Mouse (Mus musculus): ENCODE measurements around the gene Tjap1. TPM values are rescaled to one million over a fixed set of nuclear protein-coding genes. Genes with fewer than 3 reads are reported as not detected.

Gene Tjap1
- polyA plus RNA-seq (2016; fragmentation: Nextera tagmentation; extraction: Ambion mirVana), result 48.0 and 50.2 TPM in 2 replicates

DNA sequence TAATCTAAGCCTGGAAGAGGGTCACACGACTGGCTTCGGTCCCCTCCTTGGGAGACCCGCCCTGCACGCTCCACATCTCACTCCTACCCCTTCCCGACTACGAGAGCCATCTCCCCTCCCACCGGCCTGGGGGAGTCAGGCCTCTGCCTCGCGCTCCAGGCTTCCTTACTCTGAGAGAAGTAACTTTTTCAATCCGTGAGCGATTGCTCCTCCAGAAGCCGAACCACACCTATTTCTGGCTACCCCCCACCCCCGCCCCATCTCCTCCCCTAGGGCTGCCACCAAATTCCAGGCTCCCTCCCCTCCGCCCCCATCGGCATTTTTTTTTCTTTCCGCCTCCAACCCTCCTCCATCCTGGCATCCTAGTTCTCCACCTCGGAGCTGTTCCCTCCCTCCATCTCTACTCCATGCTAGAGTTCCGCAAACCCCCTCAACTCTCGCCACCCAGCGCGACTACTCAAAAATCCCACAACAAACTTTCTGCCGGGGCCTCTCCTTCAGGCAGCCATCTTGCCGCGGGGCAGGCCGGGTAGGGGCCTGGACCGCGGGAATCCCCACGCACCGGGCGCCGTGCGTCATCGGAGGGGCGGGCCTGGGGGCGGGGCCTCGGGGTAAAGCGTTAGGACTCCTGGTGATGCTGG lies at the start of gene Tjap1:
Gene Tjap1, minus strand, starts transcription at position 544 of the 641 bp plus-strand sequence.
- Histone ChIP-seq H3K4me1 (peaks cover 18% of the 10 kb centered on the region), H3K9ac (peak within 1 kb of the TSS; percentile 76), H3K4me3 (peak within 1 kb of the TSS; percentile 72), H3K27ac (no peak within 1 kb of the TSS), H3K27me3 (replicated peaks) (no peaks in the 10 kb centered on the region), H3K9me3 (no peaks in the 10 kb centered on the region), H3K36me3 (peaks cover 18% of the 10 kb centered on the region; the same call in 1 of the 2 replicates), H3K4me2 (replicated peaks) (peak within 1 kb of the TSS; percentile 97)
- peak; percentile 97 for ATAC-seq (ENCODE audit: low FRiP score, low read depth)
- under 1% methylated on average over 37 of the region's 37 CpGs for WGBS

DNA sequence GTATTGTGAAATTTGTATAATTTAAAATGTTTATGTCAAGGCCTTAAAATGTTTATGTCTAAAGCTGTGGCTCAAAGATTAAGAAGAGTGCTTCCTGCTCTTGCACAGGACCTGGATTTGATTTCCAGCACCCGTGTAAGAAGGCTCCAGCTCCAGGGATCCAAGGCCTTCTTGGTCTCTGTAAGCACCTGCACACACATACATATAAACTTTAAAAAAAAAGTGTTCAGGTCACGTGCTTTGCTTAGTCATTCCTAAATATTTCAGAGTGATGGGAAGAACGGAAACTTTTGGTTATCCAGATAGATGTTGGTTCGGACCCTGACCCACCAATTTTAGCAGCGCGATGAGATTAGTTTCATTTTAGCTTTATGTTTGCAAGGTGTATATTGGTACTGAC lies 45.9 kb upstream of the Tjap1 start:
- Histone ChIP-seq H3K4me1 (peaks cover 3% of the 10 kb centered on the region), H3K27me3 (replicated peaks) (no peaks in the 10 kb centered on the region), H3K27ac (no peak overlapping the region), H3K36me3 (peaks cover under 1% of the 10 kb centered on the region), H3K9me3 (no peaks in the 10 kb centered on the region), H3K9ac (no peak overlapping the region), H3K4me2 (replicated peaks) (peak overlapping the region; percentile 82), H3K4me3 (no peak overlapping the region)
- no peak for ATAC-seq (ENCODE audit: low FRiP score, low read depth)
- 73% methylated on average over 6 of the region's 6 CpGs for WGBS

- Histone ChIP-seq H3K9me3 (no peaks in the 10 kb centered on the region), H3K36me3 (peaks cover 8% of the 10 kb centered on the region), H3K27me3 (replicated peaks) (no peaks in the 10 kb centered on the region), H3K4me3 (peak within 1 kb of the TSS; percentile 72), H3K27ac (peak within 1 kb of the TSS; percentile 74), H3K4me1 (peaks cover 3% of the 10 kb centered on the region), H3K9ac (peak within 1 kb of the TSS; percentile 86), H3K4me2 (replicated peaks) (peak within 1 kb of the TSS; percentile 82)
- under 1% methylated on average over 40 of the region's 40 CpGs for WGBS
- peak; percentile 97 for ATAC-seq (ENCODE audit: low FRiP score, low read depth)
Measured at GRCm38 (mm10) chr17:46327906-46328534, 45.2 kb upstream of the Tjap1 start, which contains the start of gene Abcc10. Gene Abcc10, minus strand, starts transcription at chr17:46328352.

- H3K4me1 ChIP-seq, result peaks cover 3% of the 10 kb centered on the region
- WGBS, result 5% methylated on average over 26 of the region's 27 CpGs
- H3K9ac ChIP-seq, result peak overlapping the region; percentile 86
- peak overlapping the region; percentile 72 for H3K4me3 ChIP-seq
- peak overlapping the region; percentile 82 for H3K4me2 ChIP-seq (replicated peaks)
- peak overlapping the region; percentile 74 for H3K27ac ChIP-seq
- peaks cover 13% of the 10 kb centered on the region for H3K36me3 ChIP-seq
- no peaks in the 10 kb centered on the region for H3K9me3 ChIP-seq
- ATAC-seq (ENCODE audit: low FRiP score, low read depth), result no peak
- H3K27me3 ChIP-seq (replicated peaks), result no peaks in the 10 kb centered on the region
Measured at GRCm38 (mm10) chr17:46327413-46327905, 44.6 kb upstream of the Tjap1 start.

- Histone ChIP-seq H3K4me2 (replicated peaks) (no peak overlapping the region), H3K36me3 (peaks cover 34% of the 10 kb centered on the region), H3K9me3 (no peaks in the 10 kb centered on the region), H3K4me1 (peaks cover 3% of the 10 kb centered on the region), H3K4me3 (no peak overlapping the region), H3K27me3 (replicated peaks) (no peaks in the 10 kb centered on the region), H3K27ac (no peak overlapping the region), H3K9ac (no peak overlapping the region)
- 87% methylated on average over 14 of the region's 14 CpGs for WGBS
- ATAC-seq (ENCODE audit: low FRiP score, low read depth), result no peak
Measured at GRCm38 (mm10) chr17:46322046-46322823, 39.4 kb upstream of the Tjap1 start.

GRCm38 (mm10) chr17:46320492-46320891 lies 37.7 kb upstream of the Tjap1 start:
- Histone ChIP-seq H3K4me2 (replicated peaks) (no peak overlapping the region), H3K36me3 (peaks cover 34% of the 10 kb centered on the region), H3K4me1 (no peaks in the 10 kb centered on the region), H3K9ac (no peak overlapping the region), H3K27ac (no peak overlapping the region), H3K27me3 (replicated peaks) (no peaks in the 10 kb centered on the region), H3K4me3 (no peak overlapping the region), H3K9me3 (no peaks in the 10 kb centered on the region)
- WGBS, result 80% methylated on average over 6 of the region's 6 CpGs
- no peak for ATAC-seq (ENCODE audit: low FRiP score, low read depth)

GRCm38 (mm10) chr17:46315813-46316212 lies 33.0 kb upstream of the Tjap1 start:
- Histone ChIP-seq H3K4me3 (no peak overlapping the region), H3K9me3 (no peaks in the 10 kb centered on the region), H3K9ac (no peak overlapping the region), H3K27me3 (replicated peaks) (no peaks in the 10 kb centered on the region), H3K27ac (no peak overlapping the region), H3K4me2 (replicated peaks) (no peak overlapping the region), H3K36me3 (peaks cover 6% of the 10 kb centered on the region), H3K4me1 (no peaks in the 10 kb centered on the region)
- 91% methylated on average over 10 of the region's 10 CpGs for WGBS
- no peak for ATAC-seq (ENCODE audit: low FRiP score, low read depth)

DNA sequence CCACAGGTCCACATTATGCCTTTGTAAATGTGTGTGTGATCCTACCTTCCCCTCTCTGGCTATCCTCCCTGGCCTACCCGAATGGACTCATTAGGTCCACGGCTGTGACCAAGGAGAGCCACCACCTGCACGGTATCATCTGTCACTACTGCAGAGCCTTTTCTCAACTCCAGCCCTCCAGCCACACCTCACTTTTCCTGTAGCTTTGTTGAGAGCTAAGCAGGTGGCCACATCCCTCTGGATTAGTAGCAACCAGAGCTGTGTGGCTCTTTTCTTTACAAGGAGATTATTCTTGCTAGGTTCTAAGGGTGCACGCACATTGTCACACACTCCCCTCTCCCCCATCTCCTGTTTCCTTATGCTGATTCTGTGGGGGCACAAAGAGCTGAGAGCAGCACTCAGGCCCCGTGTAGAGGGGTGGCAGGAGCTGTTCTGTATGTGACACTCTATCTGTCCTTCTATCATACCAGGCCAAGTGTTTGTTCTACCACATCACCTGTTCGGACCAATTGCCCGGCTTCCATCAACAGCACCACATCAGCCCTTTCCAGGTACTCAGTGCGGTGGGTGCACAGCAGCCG lies 30.4 kb upstream of the Tjap1 start:
- WGBS, result 88% methylated on average over 9 of the region's 9 CpGs
- Histone ChIP-seq H3K27ac (no peak overlapping the region), H3K4me1 (no peaks in the 10 kb centered on the region), H3K36me3 (0 out of 2 replicates have a peak, but pooled peaks cover 4% of the 10 kb centered on the region), H3K4me3 (no peak overlapping the region), H3K4me2 (replicated peaks) (no peak overlapping the region), H3K9ac (no peak overlapping the region), H3K9me3 (no peaks in the 10 kb centered on the region), H3K27me3 (replicated peaks) (no peaks in the 10 kb centered on the region)
- ATAC-seq (ENCODE audit: low FRiP score, low read depth), result no peak

- Histone ChIP-seq H3K9ac (no peak overlapping the region), H3K4me3 (no peak overlapping the region), H3K27me3 (replicated peaks) (no peaks in the 10 kb centered on the region), H3K27ac (no peak overlapping the region), H3K4me2 (replicated peaks) (no peak overlapping the region), H3K4me1 (no peaks in the 10 kb centered on the region), H3K9me3 (no peaks in the 10 kb centered on the region), H3K36me3 (peaks cover 18% of the 10 kb centered on the region)
- WGBS, result 87% methylated on average over 10 of the region's 10 CpGs
- no peak for ATAC-seq (ENCODE audit: low FRiP score, low read depth)
Measured at GRCm38 (mm10) chr17:46310515-46310914, 27.7 kb upstream of the Tjap1 start.

GRCm38 (mm10) chr17:46309835-46310234 lies 27.0 kb upstream of the Tjap1 start:
- no peak overlapping the region for H3K9ac ChIP-seq
- no peak overlapping the region for H3K4me3 ChIP-seq
- H3K36me3 ChIP-seq, result peaks cover 19% of the 10 kb centered on the region
- H3K4me2 ChIP-seq (replicated peaks), result no peak overlapping the region
- no peaks in the 10 kb centered on the region for H3K27me3 ChIP-seq (replicated peaks)
- WGBS, result 90% methylated on average over 12 of the region's 12 CpGs
- no peaks in the 10 kb centered on the region for H3K4me1 ChIP-seq
- no peak overlapping the region for H3K27ac ChIP-seq
- H3K9me3 ChIP-seq, result no peaks in the 10 kb centered on the region
- ATAC-seq (ENCODE audit: low FRiP score, low read depth), result no peak

GRCm38 (mm10) chr17:46306956-46307355 lies 24.1 kb upstream of the Tjap1 start:
- no peak overlapping the region for H3K27ac ChIP-seq
- peaks cover 30% of the 10 kb centered on the region for H3K36me3 ChIP-seq
- 91% methylated on average over 15 of the region's 15 CpGs for WGBS
- no peaks in the 10 kb centered on the region for H3K4me1 ChIP-seq
- H3K4me2 ChIP-seq (replicated peaks), result no peak overlapping the region
- no peak overlapping the region for H3K4me3 ChIP-seq
- no peaks in the 10 kb centered on the region for H3K9me3 ChIP-seq
- no peak overlapping the region for H3K9ac ChIP-seq
- H3K27me3 ChIP-seq (replicated peaks), result no peaks in the 10 kb centered on the region
- ATAC-seq (ENCODE audit: low FRiP score, low read depth), result no peak

DNA sequence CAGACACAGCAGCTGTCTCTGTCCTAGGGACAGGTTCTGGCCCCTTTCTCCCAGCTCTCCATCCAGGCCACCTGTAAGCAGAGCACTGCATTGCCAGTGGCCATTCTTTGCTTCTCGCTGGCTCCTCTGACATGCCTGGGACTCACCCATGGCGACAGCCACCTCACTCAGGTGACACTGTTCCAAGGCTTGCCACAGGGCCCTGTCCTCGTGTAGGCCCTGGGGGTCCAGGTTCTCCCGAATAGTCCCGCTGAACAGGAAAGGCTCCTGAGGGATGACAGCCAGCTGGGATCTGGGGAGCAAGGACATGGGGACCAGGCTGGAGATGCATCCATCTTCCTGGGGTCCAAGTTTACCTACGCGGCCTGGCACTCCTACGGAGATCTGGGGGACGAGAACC lies 21.4 kb upstream of the Tjap1 start:
- H3K27ac ChIP-seq, result no peak overlapping the region
- ATAC-seq (ENCODE audit: low FRiP score, low read depth), result no peak
- peaks cover 14% of the 10 kb centered on the region for H3K27me3 ChIP-seq (replicated peaks)
- H3K36me3 ChIP-seq, result peaks cover 26% of the 10 kb centered on the region
- 84% methylated on average over 9 of the region's 9 CpGs for WGBS
- no peak overlapping the region for H3K9ac ChIP-seq
- no peak overlapping the region for H3K4me3 ChIP-seq
- H3K4me1 ChIP-seq, result peaks cover 2% of the 10 kb centered on the region; the same call in 1 of the 2 replicates
- H3K4me2 ChIP-seq (replicated peaks), result no peak overlapping the region
- H3K9me3 ChIP-seq, result no peaks in the 10 kb centered on the region

All from neural tube, embryonic 12.5 days (tissue).